Mouse (Mus musculus) embryonic fibroblast, embryonic 13.5 days (primary cell): ENCODE results near the gene Cep44. TPM values are rescaled to one million over a fixed set of nuclear protein-coding genes. Genes with fewer than 3 reads are reported as not detected.

Experiments
- H3K27ac ChIP-seq: 2 replicates; pipeline ENCODE4 v1.5.1; 2012; ENCODE audit warnings: low read length, control low read depth, inconsistent platforms; ENCODE audit not compliant: insufficient read depth
- H3K4me1 ChIP-seq: 2 replicates; pipeline ENCODE4 v1.6.1; 2011; ENCODE audit warnings: low read length; ENCODE audit not compliant: control insufficient read depth, insufficient read depth
- H3K4me3 ChIP-seq: 2 replicates; pipeline ENCODE4 v1.5.1; 2011; ENCODE audit warnings: mild to moderate bottlenecking, control low read depth, low read length; ENCODE audit not compliant: insufficient read depth
- CTCF ChIP-seq: IDR thresholded peaks from 2 replicates; pipeline ENCODE4 v1.5.1; 2011; ENCODE audit warnings: mild to moderate bottlenecking, control low read depth, low read length, moderate library complexity, borderline replicate concordance; ENCODE audit not compliant: insufficient read depth
- POLR2A ChIP-seq: IDR thresholded peaks from 2 replicates; pipeline ENCODE4 v1.6.1; 2011; ENCODE audit warnings: low read depth, mild to moderate bottlenecking, control low read depth, low read length, moderate library complexity
- polyA plus RNA-seq: library from polyadenylated mRNA; stranded (reverse); fragments of >200 nt; gene quantifications from 2 replicates; pipeline ENCODE4 v1.2.4, GENCODE M21; 2011; ENCODE audit warnings: low read depth; ENCODE audit not compliant: missing spikeins, insufficient read length

The Cep44 gene
- 23.0 and 28.4 TPM in 2 replicates for polyA plus RNA-seq

GRCm38 (mm10) chr8:56550558-56551360 is at the start of gene Cep44, which contains the start of gene Fbxo8:
Gene Cep44 (minus strand): TSS chr8:56551047.
Gene Fbxo8 (plus strand): TSS chr8:56551090.
- 0 out of 2 replicates have a peak, but pooled peaks have one; percentile 36 for TF ChIP-seq POLR2A
- TF ChIP-seq CTCF: no peak
- H3K4me1 ChIP-seq: no peaks in the 10 kb centered on the region; the same call in 1 of the 2 replicates
- H3K27ac ChIP-seq: peak within 1 kb of the TSS; percentile 53
- H3K4me3 ChIP-seq: peak within 1 kb of the TSS; percentile 88

DNA sequence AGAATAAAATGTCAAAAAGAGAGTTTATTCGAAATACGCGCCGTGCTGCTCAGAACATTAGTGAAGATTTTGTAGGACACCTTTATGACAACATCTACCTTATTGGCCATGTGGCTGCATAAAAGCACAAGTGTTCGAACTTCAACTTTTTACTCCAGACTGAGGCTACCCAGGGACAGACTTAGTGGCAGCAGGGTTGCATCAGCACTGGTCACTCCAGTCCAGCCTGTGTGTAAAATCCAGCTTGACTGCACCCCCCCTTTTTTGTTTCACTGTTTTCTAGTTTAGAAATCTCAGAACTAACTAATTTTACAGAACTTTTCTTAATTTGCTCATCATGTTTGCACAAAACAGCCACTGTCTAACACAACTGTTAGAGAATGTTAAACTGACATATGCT is 40.7 kb upstream of the Cep44 start:
- H3K4me3 ChIP-seq: no peak overlapping the region
- TF ChIP-seq POLR2A (no peak), CTCF (no peak)
- H3K4me1 ChIP-seq: no peaks in the 10 kb centered on the region
- H3K27ac ChIP-seq: no peak overlapping the region

GRCm38 (mm10) chr8:56591084-56591483 is 40.2 kb upstream of the Cep44 start:
- Histone ChIP-seq H3K4me1 (no peaks in the 10 kb centered on the region), H3K27ac (no peak overlapping the region), H3K4me3 (no peak overlapping the region)
- TF ChIP-seq POLR2A: no peak
- TF ChIP-seq CTCF: no peak

- no peak for TF ChIP-seq CTCF
- H3K4me3 ChIP-seq: no peak overlapping the region
- H3K27ac ChIP-seq: no peak overlapping the region
- H3K4me1 ChIP-seq: no peaks in the 10 kb centered on the region
Observed at GRCm38 (mm10) chr8:56589004-56589403, 38.2 kb upstream of the Cep44 start.

GRCm38 (mm10) chr8:56582841-56583240 is 32.0 kb upstream of the Cep44 start:
- Histone ChIP-seq H3K27ac (no peak overlapping the region), H3K4me1 (no peaks in the 10 kb centered on the region), H3K4me3 (no peak overlapping the region)
- TF ChIP-seq CTCF: no peak
- no peak for TF ChIP-seq POLR2A

DNA sequence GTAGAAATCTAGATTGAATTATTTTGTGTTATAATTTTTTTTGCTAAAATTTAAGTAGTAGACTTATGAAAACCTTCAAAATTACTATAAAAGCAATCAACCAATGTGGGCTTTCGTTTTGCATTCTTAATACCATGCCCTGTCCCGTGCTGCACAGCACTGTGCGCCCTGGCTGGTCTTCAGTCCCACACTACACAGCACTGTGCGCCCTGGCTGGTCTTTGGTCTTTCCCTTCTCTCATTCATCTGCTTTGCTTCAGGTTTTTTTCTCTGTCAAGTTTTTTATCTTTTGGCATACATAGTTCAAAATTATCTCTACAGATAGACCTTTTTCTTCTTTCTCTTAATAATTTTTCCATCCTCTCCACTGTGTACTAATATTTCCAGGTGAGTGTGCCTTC is 30.1 kb upstream of the Cep44 start:
- Histone ChIP-seq H3K4me1 (no peaks in the 10 kb centered on the region), H3K4me3 (no peak overlapping the region), H3K27ac (no peak overlapping the region)
- no peak for TF ChIP-seq CTCF
- TF ChIP-seq POLR2A: no peak

DNA sequence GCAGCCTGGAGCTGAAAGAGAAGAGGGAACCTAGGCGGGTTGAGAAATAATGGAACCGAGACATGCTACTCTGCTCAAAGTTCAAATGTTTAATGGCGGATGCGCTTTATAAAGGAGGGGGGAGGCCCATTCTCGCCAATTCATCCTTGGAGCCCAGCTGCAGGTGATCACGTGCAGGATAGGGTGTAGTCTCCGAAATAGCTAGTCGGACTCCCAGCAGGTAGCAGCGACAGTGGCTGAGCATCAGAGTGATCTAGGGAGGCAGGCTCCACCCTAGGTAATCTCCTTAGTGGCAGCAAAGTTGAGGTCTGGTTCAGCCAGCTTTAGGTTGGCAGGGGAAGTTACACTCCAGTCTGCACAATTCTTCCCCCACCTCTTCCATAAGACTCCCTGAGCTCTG is 16.0 kb upstream of the Cep44 start:
- H3K4me3 ChIP-seq: no peak overlapping the region
- H3K4me1 ChIP-seq: no peaks in the 10 kb centered on the region
- TF ChIP-seq POLR2A (no peak), CTCF (no peak)
- no peak overlapping the region for H3K27ac ChIP-seq

GRCm38 (mm10) chr8:56564399-56565047 is 13.7 kb upstream of the Cep44 start:
- Histone ChIP-seq H3K27ac (no peak overlapping the region), H3K4me3 (no peak overlapping the region), H3K4me1 (no peaks in the 10 kb centered on the region)
- TF ChIP-seq POLR2A (no peak), CTCF (no peak)

- H3K27ac ChIP-seq: no peak overlapping the region
- no peak for TF ChIP-seq CTCF
- no peak for TF ChIP-seq POLR2A
- no peaks in the 10 kb centered on the region; the same call in 1 of the 2 replicates for H3K4me1 ChIP-seq
- no peak overlapping the region for H3K4me3 ChIP-seq
Observed at GRCm38 (mm10) chr8:56552551-56553103, 1.8 kb upstream of the Cep44 start.

DNA sequence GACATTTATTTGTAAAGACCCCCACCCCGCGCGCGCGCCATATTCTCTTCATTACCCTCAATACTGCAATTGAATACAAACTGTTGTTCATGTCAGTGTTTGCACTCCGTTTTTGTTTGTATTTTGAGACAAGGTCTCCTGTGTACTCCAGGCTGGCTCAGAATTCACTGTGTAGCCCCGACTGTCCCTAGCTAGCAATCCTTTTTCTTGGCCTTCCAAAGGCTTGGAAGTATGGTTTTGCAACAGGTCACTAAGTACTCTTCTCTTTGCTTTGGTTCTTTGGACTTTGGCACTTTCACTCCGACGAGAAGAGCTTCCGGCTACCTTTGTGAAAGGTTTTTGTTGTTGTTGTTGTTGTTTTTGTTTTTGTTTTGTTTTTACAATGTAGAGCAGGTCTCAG is 1.2 kb upstream of the Cep44 start:
- H3K4me3 ChIP-seq: peak overlapping the region; percentile 88
- no peak overlapping the region for H3K27ac ChIP-seq
- H3K4me1 ChIP-seq: no peaks in the 10 kb centered on the region; the same call in 1 of the 2 replicates
- TF ChIP-seq CTCF (no peak), POLR2A (no peak)
